Mouse (Mus musculus) duodenum, adult 2 months (tissue): ENCODE measurements around the gene Gpr174. TPM values are rescaled to one million over a fixed set of nuclear protein-coding genes. Genes with fewer than 3 reads are reported as not detected.

Experiments
- polyA plus RNA-seq: library from polyadenylated mRNA; depleted of rRNA; stranded (reverse); fragments of >200 nt; gene quantifications from 2 replicates; pipeline ENCODE4 v1.2.3, GENCODE M21; 2012; ENCODE audit warnings: low replicate concordance; rRNA removed

Gpr174 gene
- polyA plus RNA-seq = 0.04 TPM in 1 of 2 replicates, not detected in the other

GRCm38 (mm10) chrX:107255486-107256227 is at the start of gene Gpr174:
TSS of gene Gpr174 (plus strand) at chrX:107255878.

Other genes starting within 250 kb of the Gpr174 start
- 0.24 and 0.26 TPM in 2 replicates for gene P2ry10, start 167.4 kb upstream of the Gpr174 start, polyA plus RNA-seq
- gene P2ry10b, start 107.0 kb upstream of the Gpr174 start, polyA plus RNA-seq = 0.27 and 0.35 TPM in 2 replicates
- gene Itm2a, start 147.5 kb downstream of the Gpr174 start, polyA plus RNA-seq = 0.51 and 0.98 TPM in 2 replicates